Mouse (Mus musculus) lung, postnatal 14 days (tissue): ENCODE results near the gene Nr2f2.

ENCODE experiments used
- DNase-seq: peaks from one replicate; pipeline ENCODE4 v3.0.0; 2021

Gene Nr2f2

GRCm38 (mm10) chr7:70331243-70332063 lies 35.1 kb downstream of the Nr2f2 start:
- peak; percentile 69 for DNase-seq

- no peak for DNase-seq
Observed at GRCm38 (mm10) chr7:70330761-70331242, 35.7 kb downstream of the Nr2f2 start.

DNA sequence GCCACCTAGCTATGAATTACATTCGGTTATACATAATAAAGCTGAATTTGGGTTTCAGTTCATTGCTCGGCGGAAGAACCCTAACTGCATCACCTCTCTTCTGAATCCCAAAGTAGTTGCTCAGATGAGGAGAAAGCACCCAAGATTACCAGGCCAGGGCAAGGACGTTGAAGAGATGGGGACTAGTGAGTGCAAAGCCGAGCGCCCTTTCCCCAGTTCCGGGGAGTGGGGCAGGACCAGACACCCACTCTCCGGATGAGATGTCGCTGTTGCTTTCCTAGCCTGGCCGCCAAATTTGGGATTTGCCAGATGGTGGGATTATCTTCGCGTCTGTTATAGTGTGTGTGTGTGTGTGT lies 36.4 kb downstream of the Nr2f2 start:
- no peak for DNase-seq

- DNase-seq: no peak
Observed at GRCm38 (mm10) chr7:70329521-70330206, 36.9 kb downstream of the Nr2f2 start.

- DNase-seq: no peak
Observed at GRCm38 (mm10) chr7:70329037-70329516, 37.5 kb downstream of the Nr2f2 start.

DNA sequence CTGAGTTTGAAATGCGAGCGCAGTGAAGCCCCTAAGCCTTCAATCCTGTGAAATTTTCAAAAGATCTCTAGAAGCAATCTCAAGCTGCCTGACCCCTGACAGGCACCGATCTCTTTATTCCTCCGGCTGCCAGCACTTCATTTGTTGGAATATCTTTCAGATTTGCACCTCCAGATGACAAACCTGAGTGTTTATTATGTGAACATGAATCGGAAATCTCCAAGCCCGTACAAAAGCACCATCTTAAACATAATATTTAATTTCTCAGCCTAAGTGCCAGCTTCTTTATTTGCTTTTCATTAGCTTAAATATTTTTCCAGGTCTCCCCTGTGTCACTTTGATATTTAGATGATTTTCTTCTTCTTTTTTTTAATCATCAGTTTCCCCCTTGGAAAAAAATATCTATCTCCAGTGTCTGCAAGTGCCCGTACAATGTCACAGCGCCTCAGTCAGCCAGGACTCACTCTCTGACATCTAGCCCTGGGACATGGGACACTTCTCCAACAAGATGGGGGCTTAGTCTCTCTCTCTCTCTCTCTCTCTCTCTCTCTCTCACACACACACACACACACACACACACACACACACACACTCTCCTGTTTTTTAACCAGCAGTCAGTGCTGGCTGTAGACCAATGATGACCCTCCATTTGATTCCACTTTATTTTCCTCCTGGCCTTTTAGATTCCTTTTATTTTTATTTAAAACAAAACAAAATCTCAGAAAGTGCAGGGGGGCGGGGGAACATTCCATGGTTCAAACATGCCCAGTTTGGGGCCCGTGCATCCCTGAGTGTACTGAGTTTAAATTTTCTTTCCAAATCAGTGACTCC lies 38.1 kb downstream of the Nr2f2 start:
- DNase-seq: no peak

GRCm38 (mm10) chr7:70327191-70327590 lies 39.3 kb downstream of the Nr2f2 start:
- no peak for DNase-seq

DNA sequence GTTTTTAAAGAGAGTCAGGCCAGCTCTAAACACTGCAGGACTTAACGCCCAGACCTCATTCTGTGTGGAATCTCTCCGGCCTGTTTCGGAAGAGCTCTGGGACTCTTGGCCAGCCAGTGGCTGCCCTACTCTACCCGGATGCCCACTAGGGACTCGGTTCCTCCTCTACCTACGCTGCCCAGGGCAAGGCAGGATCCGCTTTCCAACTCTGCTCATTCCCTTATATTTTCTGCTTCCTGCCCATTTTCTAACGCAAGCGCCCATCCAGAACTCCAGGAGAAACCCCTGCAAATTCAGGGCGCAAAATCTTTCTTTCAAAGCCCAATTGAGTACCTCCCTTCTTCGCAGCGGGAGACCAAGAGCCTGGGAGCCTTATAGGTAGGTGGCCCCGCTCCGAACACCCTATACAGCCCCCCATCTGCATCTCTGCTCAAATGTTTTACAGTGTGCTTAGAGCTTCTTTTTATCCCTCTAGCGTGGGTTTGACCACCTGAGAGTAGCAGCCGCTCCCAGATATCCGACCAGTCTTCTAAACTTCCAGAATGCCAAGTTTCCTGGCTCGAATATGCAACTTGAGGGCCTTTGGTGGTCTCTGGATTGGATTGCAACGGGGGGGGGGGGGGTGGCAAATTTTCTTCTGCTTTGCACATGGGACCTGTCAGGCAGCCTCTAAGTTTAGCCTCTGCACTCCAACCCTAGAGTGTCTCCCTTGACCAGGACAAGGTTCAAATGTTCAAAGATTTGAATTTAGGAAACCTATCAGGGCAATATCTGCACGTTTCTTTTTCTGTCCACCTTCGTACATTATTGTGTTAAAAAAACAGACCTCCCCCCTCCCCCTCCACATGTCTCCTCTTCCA lies 40.1 kb downstream of the Nr2f2 start:
- no peak for DNase-seq

GRCm38 (mm10) chr7:70325381-70325780 lies 41.2 kb downstream of the Nr2f2 start:
- DNase-seq: no peak

GRCm38 (mm10) chr7:70324541-70324940 lies 42.0 kb downstream of the Nr2f2 start:
- no peak for DNase-seq

DNA sequence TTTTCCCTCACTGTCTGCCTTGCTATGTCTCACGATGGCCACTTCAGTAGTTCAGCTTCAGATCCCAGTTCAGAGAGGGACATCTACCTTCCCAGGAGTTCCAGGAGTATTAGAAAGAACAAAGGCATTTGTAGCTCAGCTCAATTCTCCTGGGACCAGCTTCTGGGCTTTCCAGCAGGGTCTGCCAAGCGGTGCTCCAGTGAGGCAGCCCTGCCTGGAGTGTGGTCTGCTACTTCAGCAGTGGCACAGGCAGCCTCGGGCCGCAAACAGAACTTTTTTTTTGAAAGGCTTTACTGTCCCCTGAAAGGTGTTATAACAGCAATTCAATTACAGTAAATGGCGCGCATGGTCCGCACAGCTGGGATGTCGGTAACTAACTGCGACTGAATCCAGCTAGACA lies 42.5 kb downstream of the Nr2f2 start:
- DNase-seq: no peak

- no peak for DNase-seq
Observed at GRCm38 (mm10) chr7:70305716-70306115, 60.8 kb downstream of the Nr2f2 start.

- DNase-seq: no peak
Observed at GRCm38 (mm10) chr7:70304426-70304825, 62.1 kb downstream of the Nr2f2 start.
